Mouse (Mus musculus) ES-E14 (cell line): ENCODE results near the gene Rap1gds1.

Experiments used
- CHD2 ChIP-seq: IDR thresholded peaks from 2 replicates; pipeline ENCODE4 v1.6.1; 2014; ENCODE audit warnings: mild to moderate bottlenecking, low read depth, low read length, inconsistent platforms
- HCFC1 ChIP-seq: IDR thresholded peaks from 2 replicates; pipeline ENCODE4 v1.6.1; 2012; ENCODE audit warnings: low read length, inconsistent platforms, borderline replicate concordance; ENCODE audit not compliant: insufficient read depth

- no peak for TF ChIP-seq HCFC1
- no peak for TF ChIP-seq CHD2
Observed at GRCm38 (mm10) chr3:138889769-138890295, 185.2 kb downstream of the Rap1gds1 start.
